Mouse (Mus musculus) liver, embryonic 14.5 days (tissue): Measurements from ENCODE around the gene Ankrd39. TPM values are rescaled to one million over a fixed set of nuclear protein-coding genes. Genes with fewer than 3 reads are reported as not detected.
A peak's percentile ranks its signal among the peaks of the same experiment; 100 is the strongest.

ENCODE experiments used
- ATAC-seq: fragments of 200-750 bp; cut with Nextera tagmentation; 2 replicates; pipeline ENCODE4 v1.8.0; 2017; ENCODE audit warnings: moderate number of reproducible peaks, mild to moderate bottlenecking, moderate library complexity; ENCODE audit not compliant: insufficient read depth
- DNase-seq, 3 experiments: peaks; one replicate each; pipeline ENCODE4 v3.0.0-alpha.2; 2012 to 2013; ENCODE audit warnings: low read depth in 3 of 3, low spot score in 3 of 3
- H3K27ac ChIP-seq: fragments of 300-500 bp; sonication (generic); 2 replicates; pipeline ENCODE4 v1.5.1; 2014; ENCODE audit warnings: moderate library complexity, mild to moderate bottlenecking, control low read depth, inconsistent platforms
- H3K27me3 ChIP-seq: fragments of 300-500 bp; sonication (generic); 2 replicates; pipeline ENCODE4 v1.6.1; 2014; ENCODE audit warnings: mild to moderate bottlenecking, low read length, moderate library complexity; ENCODE audit not compliant: control insufficient read depth, insufficient read depth
- H3K36me3 ChIP-seq: fragments of 300-500 bp; sonication (generic); replicated peaks from 2 replicates; pipeline ENCODE4 v1.6.1; 2014; ENCODE audit warnings: low read depth; ENCODE audit not compliant: control insufficient read depth, insufficient read depth
- H3K4me1 ChIP-seq, 2 experiments: fragments of 200-500 bp in 1 of 2; fragments of 300-500 bp in 1 of 2; sonication (generic) in 1 of 2; replicated peaks; 2 replicates each; pipeline ENCODE4 v1.6.1; 2012 to 2014; ENCODE audit warnings: antibody characterized with exemption in 1 of 2, inconsistent platforms in 1 of 2, low read length in 1 of 2; ENCODE audit not compliant: control insufficient read depth in 2 of 2, insufficient read depth in 2 of 2
- H3K4me2 ChIP-seq: fragments of 300-500 bp; sonication (generic); 2 replicates; pipeline ENCODE4 v1.6.1; 2014; ENCODE audit warnings: low read depth, mild to moderate bottlenecking, control low read depth, moderate library complexity
- H3K4me3 ChIP-seq, 2 experiments: fragments of 200-500 bp in 1 of 2; fragments of 300-500 bp in 1 of 2; sonication (generic) in 1 of 2; 2 replicates each; pipeline ENCODE4 v1.5.1; 2012 to 2014; ENCODE audit warnings: low read depth in 2 of 2, low read length in 2 of 2, mild to moderate bottlenecking in 2 of 2, control low read depth in 1 of 2, inconsistent platforms in 1 of 2, moderate library complexity in 1 of 2; ENCODE audit not compliant: insufficient read depth in 1 of 2
- H3K9ac ChIP-seq: fragments of 300-500 bp; sonication (generic); replicated peaks from 2 replicates; pipeline ENCODE4 v1.6.1; 2014; ENCODE audit warnings: mild to moderate bottlenecking, control low read depth, moderate library complexity
- H3K9me3 ChIP-seq: fragments of 300-500 bp; sonication (generic); 2 replicates; pipeline ENCODE4 v1.6.1; 2016; ENCODE audit warnings: low read length, mixed read lengths; ENCODE audit not compliant: control insufficient read depth
- CTCF ChIP-seq: IDR thresholded peaks from 2 replicates; pipeline ENCODE4 v1.5.1; 2016; ENCODE audit warnings: antibody characterized with exemption, low read depth, control low read depth
- EP300 ChIP-seq: IDR thresholded peaks from 2 replicates; pipeline ENCODE4 v1.6.1; 2016; ENCODE audit warnings: antibody characterized with exemption, low read depth
- WGBS: fragments of 180-500 bp; shearing (Covaris S2); extraction: QIAGEN DNeasy Blood & Tissue Kit; methylation state at CpG from one replicate; pipeline ENCODE4 v1.1.7; 2014; ENCODE audit not compliant: insufficient replicate concordance; 5-methylcytosine and 5-hydroxymethylcytosine counted together
- polyA plus RNA-seq, 2 experiments: library from polyadenylated mRNA; depleted of rRNA in 1 of 2; stranded (reverse) in 1 of 2; unstranded in 1 of 2; fragments of >200 nt; fragmentation: Nextera tagmentation in 1 of 2; extraction: Ambion mirVana in 1 of 2; gene quantifications; 2 replicates each; pipeline versions ENCODE4 v1.2.1 to v1.2.3; 2012 to 2014

Gene Ankrd39
- polyA plus RNA-seq, 2 experiments = 3.5 to 5.1 TPM

GRCm38 (mm10) chr1:36562388-36562787, 15.1 kb upstream of the Ankrd39 start:
- Histone ChIP-seq H3K36me3 (no peaks in the 10 kb centered on the region), H3K4me1 (peaks cover 0 to 10% of the 10 kb centered on the region in 2 experiments; a peak in 2 of 4 replicates), H3K9ac (no peak overlapping the region), H3K27ac (no peak overlapping the region), H3K27me3 (peaks cover 39% of the 10 kb centered on the region), H3K4me2 (no peak overlapping the region), H3K4me3 (no peak overlapping the region), H3K9me3 (no peaks in the 10 kb centered on the region)
- 47% methylated on average over 4 of the region's 4 CpGs for WGBS
- TF ChIP-seq CTCF (no peak), EP300 (no peak)
- DNase-seq (no peak), ATAC-seq (no peak)

DNA sequence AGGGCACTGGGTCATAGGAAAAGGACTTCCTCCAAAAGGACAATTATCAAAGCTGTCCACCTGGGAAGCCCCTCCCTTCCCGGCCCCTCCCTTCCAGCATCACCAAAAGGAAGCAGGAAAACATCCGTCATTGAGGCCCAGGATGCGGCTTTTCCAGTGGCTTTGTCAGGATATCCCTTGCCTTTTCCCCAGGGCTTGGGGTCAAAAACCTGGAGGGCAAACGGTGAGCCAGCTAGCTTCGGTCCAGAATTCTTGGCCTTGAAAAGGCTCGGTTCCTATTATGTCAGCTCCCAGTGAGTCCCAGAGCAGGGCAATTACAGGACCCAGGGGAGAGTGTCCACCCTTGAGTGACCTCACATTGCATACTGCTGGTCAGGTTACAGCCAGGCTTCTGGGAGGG, 13.7 kb upstream of the Ankrd39 start:
- Histone ChIP-seq H3K27ac (no peak overlapping the region), H3K4me1 (peaks cover 0 to 10% of the 10 kb centered on the region in 2 experiments; a peak in 2 of 4 replicates), H3K4me2 (no peak overlapping the region), H3K27me3 (peaks cover 53% of the 10 kb centered on the region), H3K4me3 (no peak overlapping the region), H3K36me3 (no peaks in the 10 kb centered on the region), H3K9ac (no peak overlapping the region), H3K9me3 (no peaks in the 10 kb centered on the region)
- no peak for ATAC-seq
- DNase-seq = no peak
- 31% methylated on average over 6 of the region's 6 CpGs for WGBS
- TF ChIP-seq CTCF (no peak), EP300 (no peak)

- ATAC-seq (no peak), DNase-seq (no peak)
- Histone ChIP-seq H3K4me3 (no peak overlapping the region), H3K9me3 (no peaks in the 10 kb centered on the region), H3K27me3 (peaks cover 62% of the 10 kb centered on the region), H3K4me1 (peaks cover 0 to 10% of the 10 kb centered on the region in 2 experiments; a peak in 2 of 4 replicates), H3K36me3 (no peaks in the 10 kb centered on the region), H3K27ac (no peak overlapping the region), H3K9ac (no peak overlapping the region), H3K4me2 (no peak overlapping the region)
- 17% methylated on average over 5 of the region's 5 CpGs for WGBS
- no peak for TF ChIP-seq EP300
- no peak for TF ChIP-seq CTCF
Observed at GRCm38 (mm10) chr1:36559888-36560287, 12.6 kb upstream of the Ankrd39 start.

- no peaks in the 10 kb centered on the region for H3K36me3 ChIP-seq
- DNase-seq (no peak), ATAC-seq (no peak)
- no peak overlapping the region for H3K4me2 ChIP-seq
- H3K27ac ChIP-seq = no peak overlapping the region
- peaks cover 0 to 10% of the 10 kb centered on the region in 2 experiments; a peak in 2 of 4 replicates for H3K4me1 ChIP-seq
- TF ChIP-seq EP300 = no peak
- no peak for TF ChIP-seq CTCF
- peaks cover 66% of the 10 kb centered on the region for H3K27me3 ChIP-seq
- 8% methylated on average over 4 of the region's 4 CpGs for WGBS
- H3K4me3 ChIP-seq = no peak overlapping the region
- no peaks in the 10 kb centered on the region for H3K9me3 ChIP-seq
- H3K9ac ChIP-seq = no peak overlapping the region
Observed at GRCm38 (mm10) chr1:36559256-36559655, 12.0 kb upstream of the Ankrd39 start.

DNA sequence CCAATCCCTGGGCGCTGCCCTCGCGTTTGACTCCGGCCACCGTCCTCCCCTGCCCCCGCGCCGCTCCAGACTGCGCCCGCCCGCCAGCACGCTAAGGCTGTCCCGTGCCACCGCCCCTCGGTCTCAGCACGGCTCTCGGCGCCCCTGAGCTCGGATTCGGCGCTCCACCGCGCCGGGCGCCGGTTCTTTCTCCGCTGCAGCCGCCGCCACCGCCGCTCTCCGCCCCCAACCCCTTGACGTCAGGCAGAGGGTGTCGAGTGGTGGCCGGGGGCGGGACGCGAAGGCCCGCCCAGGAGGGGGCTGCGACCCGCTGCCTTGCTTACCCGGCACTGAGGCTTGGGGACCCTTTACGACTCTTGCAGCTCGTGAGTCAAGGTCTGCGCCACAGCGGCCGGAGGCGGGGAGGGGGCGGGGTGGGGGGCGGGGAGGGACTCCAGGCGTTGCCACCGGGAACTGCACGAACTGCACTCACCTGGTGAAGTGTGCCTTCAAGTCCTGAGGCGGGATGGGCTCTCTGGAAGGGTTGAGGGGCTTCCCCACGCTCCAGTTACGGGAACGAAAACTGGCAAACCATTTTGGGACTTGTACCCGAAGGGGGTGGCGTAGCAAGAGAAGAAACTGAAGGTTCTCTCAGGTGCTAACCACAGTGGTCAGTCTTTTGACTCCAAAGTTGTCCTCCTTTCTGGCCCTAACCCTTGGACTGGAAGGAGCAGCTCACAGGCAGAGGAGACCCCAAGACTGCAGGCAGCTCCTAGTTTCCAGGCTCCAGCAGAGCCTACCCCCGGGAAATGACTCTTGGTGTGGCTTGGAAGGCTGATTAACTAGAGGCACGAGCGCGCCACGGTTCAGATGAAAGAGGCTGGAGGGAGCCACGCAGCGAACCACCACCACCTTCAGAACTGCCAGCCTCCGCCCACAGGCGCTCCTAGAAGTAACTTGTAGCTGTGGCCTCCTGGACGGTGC, 11.1 kb upstream of the Ankrd39 start, which contains the start of gene Sema4c:
TSS of gene Sema4c (minus strand) at position 319 of the 963 bp plus-strand sequence.
- ATAC-seq = peak; percentile 11; the same call in 1 of the 2 replicates
- H3K9ac ChIP-seq = peak within 1 kb of the TSS; percentile 36; the same call in 1 of the 2 replicates
- no peak within 1 kb of the TSS for H3K27ac ChIP-seq
- TF ChIP-seq EP300 = no peak
- no peak for TF ChIP-seq CTCF
- WGBS = 2% methylated on average over 67 of the region's 69 CpGs
- peaks cover 66% of the 10 kb centered on the region for H3K27me3 ChIP-seq
- peaks cover 0 to 10% of the 10 kb centered on the region in 2 experiments; a peak in 2 of 4 replicates for H3K4me1 ChIP-seq
- H3K4me3 ChIP-seq = peak within 1 kb of the TSS; percentile 52 to 57
- no peaks in the 10 kb centered on the region for H3K36me3 ChIP-seq
- H3K4me2 ChIP-seq = peak within 1 kb of the TSS; percentile 49
- DNase-seq = no peak
- H3K9me3 ChIP-seq = no peaks in the 10 kb centered on the region
